Mouse (Mus musculus) retina, postnatal 7 days (tissue): ENCODE data around the gene Abl2.

Source experiments
- DNase-seq: peaks from one replicate; pipeline ENCODE4 v3.0.0-alpha.2; 2012; ENCODE audit warnings: low read depth, low spot score

Gene Abl2

GRCm38 (mm10) chr1:156671921-156672320 lies 113.3 kb downstream of the Abl2 start:
- DNase-seq = no peak

DNA sequence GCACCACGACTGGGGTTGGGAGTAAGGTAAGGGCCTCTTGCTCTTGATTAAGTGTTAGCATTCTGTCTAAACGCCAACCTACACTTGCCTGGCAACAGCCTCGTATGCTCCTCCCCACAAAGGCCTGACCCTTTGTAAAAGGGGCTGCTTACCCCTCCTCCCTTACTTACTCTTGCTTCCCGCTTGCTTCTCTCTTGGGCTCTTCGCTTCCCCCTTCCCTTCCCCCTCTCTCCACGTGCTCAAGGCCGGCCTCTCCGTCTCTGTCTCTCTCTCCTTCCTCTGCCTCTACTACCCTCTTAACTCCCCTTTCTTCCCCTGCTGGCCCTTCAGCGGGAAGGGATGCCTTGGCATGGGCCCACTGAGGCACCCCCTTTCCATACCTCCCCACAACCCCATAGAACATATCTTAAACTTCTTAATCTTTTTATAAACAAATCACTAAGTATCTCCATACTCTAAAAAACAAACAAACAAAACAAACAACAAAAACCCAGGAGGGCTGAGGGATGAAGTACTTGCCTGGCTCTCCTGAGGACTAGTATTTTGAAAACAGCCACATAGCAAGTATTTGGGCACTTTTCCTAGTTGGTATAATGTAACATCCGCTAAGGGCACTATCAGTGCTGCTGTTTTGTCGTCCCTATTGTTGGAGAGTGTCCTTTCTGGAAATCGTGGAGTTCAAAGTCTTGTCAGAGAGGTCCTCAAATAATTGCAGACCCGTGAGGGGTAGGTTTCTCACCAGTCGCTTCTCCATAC lies 114.3 kb downstream of the Abl2 start:
- DNase-seq = no peak

- DNase-seq = no peak
Measured at GRCm38 (mm10) chr1:156673476-156674194, 115.0 kb downstream of the Abl2 start.

- peak; percentile 20 for DNase-seq
Measured at GRCm38 (mm10) chr1:156674195-156675000, 115.8 kb downstream of the Abl2 start, which contains the start of gene Tor3a. TSS of gene Tor3a (minus strand) at chr1:156674356.

- DNase-seq = peak; percentile 32
Measured at GRCm38 (mm10) chr1:156676171-156676570, 117.6 kb downstream of the Abl2 start.

GRCm38 (mm10) chr1:156676596-156676995 lies 118.0 kb downstream of the Abl2 start:
- DNase-seq = no peak

DNA sequence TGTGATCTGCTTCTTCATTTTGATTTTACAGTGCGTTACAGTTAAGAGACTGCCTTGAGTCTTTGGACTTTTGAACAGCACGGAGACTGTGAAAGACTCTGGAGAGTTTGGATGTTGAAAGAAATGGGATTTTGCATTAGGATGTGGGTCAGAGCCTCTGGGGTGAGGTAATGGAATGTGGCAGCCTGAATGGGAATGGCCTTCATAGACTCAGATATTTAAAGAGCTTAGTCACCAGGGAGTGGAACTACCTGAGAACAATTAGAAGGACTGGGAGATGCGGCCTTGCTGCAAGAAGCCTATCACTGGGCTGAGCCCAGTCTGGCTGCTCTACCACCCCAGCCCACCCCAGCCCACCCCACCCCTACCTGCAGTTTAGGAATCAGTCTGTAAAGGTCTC lies 118.6 kb downstream of the Abl2 start:
- no peak for DNase-seq

DNA sequence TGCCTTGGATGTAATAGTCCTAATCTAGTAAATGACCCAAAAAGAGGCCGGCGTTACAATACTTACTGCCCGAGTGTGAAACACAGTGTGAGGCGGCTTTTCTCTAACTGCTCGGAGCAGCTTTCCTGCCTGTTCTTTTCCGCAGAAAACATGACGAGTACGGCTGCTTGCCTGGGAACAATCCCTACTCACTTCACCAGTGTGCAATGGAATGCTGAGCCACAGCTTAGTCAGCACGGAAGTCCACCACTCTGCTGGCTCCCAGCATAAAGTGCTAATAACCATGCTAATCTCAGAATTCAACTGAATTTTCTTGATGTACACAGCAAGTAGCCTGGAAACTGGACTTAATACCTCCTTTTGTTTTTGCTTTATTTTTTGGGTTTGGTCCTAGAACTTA lies 121.0 kb downstream of the Abl2 start:
- no peak for DNase-seq

DNA sequence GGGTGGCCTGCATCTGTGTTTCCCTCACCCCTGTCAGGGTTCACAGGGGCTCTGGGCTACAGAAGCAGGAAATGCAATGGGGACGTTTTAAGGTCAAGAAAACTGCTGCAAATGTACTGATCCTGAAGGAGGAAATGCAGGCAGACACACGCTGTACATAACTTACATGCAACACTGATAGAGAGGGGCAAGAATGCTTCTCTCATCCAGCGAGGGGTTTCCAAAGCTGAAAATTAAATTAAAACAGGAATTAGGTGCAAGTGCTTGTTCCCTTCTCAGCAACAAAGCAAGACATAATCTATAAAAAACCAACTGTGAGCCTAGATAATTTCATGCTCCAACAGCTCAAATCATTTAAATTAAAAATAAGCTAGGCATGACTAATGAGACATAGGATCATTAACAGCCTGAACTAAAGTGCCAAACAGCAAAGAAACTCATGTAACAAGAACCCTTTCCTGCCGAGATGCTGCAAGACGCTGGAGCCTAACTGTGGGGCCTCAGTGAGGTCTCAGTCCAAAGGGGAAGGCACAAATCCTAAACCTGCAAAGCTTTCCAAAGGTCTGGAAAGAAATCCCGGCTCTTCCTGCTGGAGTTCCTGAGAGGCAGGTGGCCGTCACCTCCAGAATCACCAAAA lies 127.6 kb downstream of the Abl2 start:
- no peak for DNase-seq
